Mouse (Mus musculus) limb, embryonic 11.5 days (tissue): ENCODE measurements around the gene Il6ra. TPM values are rescaled to one million over a fixed set of nuclear protein-coding genes. Genes with fewer than 3 reads are reported as not detected.
A peak's percentile ranks its signal among the peaks of the same experiment; 100 is the strongest.

Experiments
- ATAC-seq: fragments of 200-750 bp; cut with Nextera tagmentation; 2 replicates; pipeline ENCODE4 v1.8.0; 2017; ENCODE audit warnings: low read depth; ENCODE audit not compliant: insufficient number of reproducible peaks, low FRiP score, low TSS enrichment
- DNase-seq: peaks from one replicate; pipeline ENCODE4 v3.0.0-alpha.2; 2015; ENCODE audit warnings: low spot score
- H3K27ac ChIP-seq: fragments of 300-500 bp; sonication (generic); replicated peaks from 2 replicates; pipeline ENCODE4 v1.5.1; 2014; ENCODE audit warnings: low read depth, mild to moderate bottlenecking, low read length
- H3K27me3 ChIP-seq: fragments of 300-500 bp; sonication (generic); 2 replicates; pipeline ENCODE4 v1.6.1; 2014; ENCODE audit warnings: mild to moderate bottlenecking, low read length, mixed read lengths; ENCODE audit not compliant: control insufficient read depth, insufficient read depth
- H3K36me3 ChIP-seq: fragments of 300-500 bp; sonication (generic); 2 replicates; pipeline ENCODE4 v1.6.1; 2014; ENCODE audit warnings: mild to moderate bottlenecking, low read length, moderate library complexity, mixed read lengths; ENCODE audit not compliant: control insufficient read depth, insufficient read depth
- H3K4me1 ChIP-seq: fragments of 300-500 bp; sonication (generic); 2 replicates; pipeline ENCODE4 v1.6.1; 2014; ENCODE audit warnings: low read length, mixed read lengths; ENCODE audit not compliant: control insufficient read depth, insufficient read depth
- H3K4me2 ChIP-seq: fragments of 300-500 bp; sonication (generic); 2 replicates; pipeline ENCODE4 v1.6.1; 2014; ENCODE audit warnings: low read depth, mild to moderate bottlenecking, moderate library complexity; ENCODE audit not compliant: severe bottlenecking
- H3K4me3 ChIP-seq: fragments of 300-500 bp; sonication (generic); 2 replicates; pipeline ENCODE4 v1.5.1; 2014; ENCODE audit warnings: low read depth, low read length
- H3K9ac ChIP-seq: fragments of 300-500 bp; sonication (generic); 2 replicates; pipeline ENCODE4 v1.6.1; 2014; ENCODE audit warnings: mild to moderate bottlenecking, low read length
- H3K9me3 ChIP-seq: fragments of 300-500 bp; sonication (generic); 2 replicates; pipeline ENCODE4 v1.6.1; 2016; ENCODE audit warnings: low read length; ENCODE audit not compliant: control insufficient read depth
- WGBS: fragments of 180-500 bp; shearing (Covaris S2); extraction: QIAGEN DNeasy Blood & Tissue Kit; methylation state at CpG from one replicate; pipeline ENCODE4 v1.1.7; 2014; 5-methylcytosine and 5-hydroxymethylcytosine counted together
- polyA plus RNA-seq: library from polyadenylated mRNA; unstranded; fragments of >200 nt; fragmentation: Nextera tagmentation; extraction: Ambion mirVana; gene quantifications from 2 replicates; pipeline ENCODE4 v1.2.1, GENCODE M21; 2014

The Il6ra gene
- polyA plus RNA-seq, 1 experiment from 2014 or later: 0.40 TPM

GRCm38 (mm10) chr3:89876469-89876868 lies 36.5 kb downstream of the Il6ra start:
- no peaks in the 10 kb centered on the region for H3K27me3 ChIP-seq
- H3K27ac ChIP-seq: no peak overlapping the region
- H3K4me2 ChIP-seq: no peak overlapping the region
- no peak for ATAC-seq
- no peak overlapping the region for H3K4me3 ChIP-seq
- no peaks in the 10 kb centered on the region for H3K4me1 ChIP-seq
- DNase-seq: no peak
- 83% methylated on average over 4 of the region's 4 CpGs for WGBS
- H3K36me3 ChIP-seq: no peaks in the 10 kb centered on the region
- no peak overlapping the region for H3K9ac ChIP-seq
- no peaks in the 10 kb centered on the region for H3K9me3 ChIP-seq

GRCm38 (mm10) chr3:89875781-89876180 lies 37.2 kb downstream of the Il6ra start:
- Histone ChIP-seq H3K27ac (no peak overlapping the region), H3K4me2 (no peak overlapping the region), H3K4me1 (no peaks in the 10 kb centered on the region), H3K4me3 (no peak overlapping the region), H3K9ac (no peak overlapping the region), H3K27me3 (no peaks in the 10 kb centered on the region), H3K9me3 (no peaks in the 10 kb centered on the region), H3K36me3 (no peaks in the 10 kb centered on the region)
- DNase-seq: no peak
- no peak for ATAC-seq
- 85% methylated on average over 8 of the region's 8 CpGs for WGBS

GRCm38 (mm10) chr3:89875021-89875420 lies 38.0 kb downstream of the Il6ra start:
- WGBS: 87% methylated on average over 9 of the region's 9 CpGs
- no peak overlapping the region for H3K9ac ChIP-seq
- H3K4me3 ChIP-seq: no peak overlapping the region
- H3K4me2 ChIP-seq: no peak overlapping the region
- H3K27ac ChIP-seq: no peak overlapping the region
- no peaks in the 10 kb centered on the region for H3K36me3 ChIP-seq
- H3K27me3 ChIP-seq: no peaks in the 10 kb centered on the region
- H3K9me3 ChIP-seq: no peaks in the 10 kb centered on the region
- ATAC-seq: no peak
- DNase-seq: no peak
- 0 out of 2 replicates have a peak, but pooled peaks cover 3% of the 10 kb centered on the region for H3K4me1 ChIP-seq

GRCm38 (mm10) chr3:89874076-89874475 lies 38.9 kb downstream of the Il6ra start:
- Histone ChIP-seq H3K9ac (no peak overlapping the region), H3K4me3 (no peak overlapping the region), H3K9me3 (no peaks in the 10 kb centered on the region), H3K36me3 (no peaks in the 10 kb centered on the region), H3K27me3 (no peaks in the 10 kb centered on the region), H3K4me2 (no peak overlapping the region), H3K27ac (no peak overlapping the region), H3K4me1 (0 out of 2 replicates have a peak, but pooled peaks cover 5% of the 10 kb centered on the region)
- no peak for ATAC-seq
- DNase-seq: no peak
- 89% methylated on average over 5 of the region's 5 CpGs for WGBS

GRCm38 (mm10) chr3:89872684-89873083 lies 40.3 kb downstream of the Il6ra start:
- Histone ChIP-seq H3K4me3 (no peak overlapping the region), H3K9me3 (no peaks in the 10 kb centered on the region), H3K27ac (no peak overlapping the region), H3K36me3 (no peaks in the 10 kb centered on the region), H3K4me2 (no peak overlapping the region), H3K27me3 (no peaks in the 10 kb centered on the region), H3K9ac (no peak overlapping the region), H3K4me1 (peaks cover 5% of the 10 kb centered on the region; the same call in 1 of the 2 replicates)
- DNase-seq (no peak), ATAC-seq (no peak)
- 86% methylated on average over 6 of the region's 6 CpGs for WGBS

GRCm38 (mm10) chr3:89872209-89872608 lies 40.8 kb downstream of the Il6ra start:
- WGBS: 88% methylated on average over 7 of the region's 7 CpGs
- Histone ChIP-seq H3K4me3 (no peak overlapping the region), H3K27me3 (no peaks in the 10 kb centered on the region), H3K9ac (no peak overlapping the region), H3K4me1 (peaks cover 5% of the 10 kb centered on the region; the same call in 1 of the 2 replicates), H3K27ac (no peak overlapping the region), H3K9me3 (no peaks in the 10 kb centered on the region), H3K4me2 (no peak overlapping the region), H3K36me3 (no peaks in the 10 kb centered on the region)
- no peak for DNase-seq
- no peak for ATAC-seq

GRCm38 (mm10) chr3:89871339-89871914 lies 41.6 kb downstream of the Il6ra start:
- DNase-seq (no peak), ATAC-seq (no peak)
- Histone ChIP-seq H3K4me1 (peaks cover 5% of the 10 kb centered on the region; the same call in 1 of the 2 replicates), H3K4me2 (no peak overlapping the region), H3K4me3 (no peak overlapping the region), H3K27me3 (no peaks in the 10 kb centered on the region), H3K9me3 (no peaks in the 10 kb centered on the region), H3K27ac (no peak overlapping the region), H3K36me3 (no peaks in the 10 kb centered on the region), H3K9ac (no peak overlapping the region)
- 74% methylated on average over 8 of the region's 8 CpGs for WGBS

- peak overlapping the region; percentile 18; the same call in 1 of the 2 replicates for H3K4me2 ChIP-seq
- no peaks in the 10 kb centered on the region for H3K9me3 ChIP-seq
- DNase-seq (peak; percentile 32), ATAC-seq (no peak)
- H3K9ac ChIP-seq: 0 out of 2 replicates have a peak overlapping the region, but pooled peaks have one; percentile 9
- H3K27me3 ChIP-seq: no peaks in the 10 kb centered on the region
- H3K27ac ChIP-seq: no peak overlapping the region
- WGBS: 57% methylated on average over 22 of the region's 22 CpGs
- H3K4me1 ChIP-seq: peaks cover 5% of the 10 kb centered on the region; the same call in 1 of the 2 replicates
- no peaks in the 10 kb centered on the region for H3K36me3 ChIP-seq
- H3K4me3 ChIP-seq: no peak overlapping the region
Observed at GRCm38 (mm10) chr3:89870472-89871271, 42.3 kb downstream of the Il6ra start.
